Mouse (Mus musculus) 416B (cell line): ENCODE data around the gene Nmd3.

ENCODE experiments used
- DNase-seq: peaks from one replicate; pipeline ENCODE4 v3.0.0; 2011; ENCODE audit warnings: low read depth

The Nmd3 gene

GRCm38 (mm10) chr3:69763630-69764565 lies 42.1 kb downstream of the Nmd3 start:
- DNase-seq = no peak

- DNase-seq = no peak
These were observed 43.4 kb downstream of the Nmd3 start for GRCm38 (mm10) chr3:69765206-69765605.

GRCm38 (mm10) chr3:69769150-69769549 lies 47.4 kb downstream of the Nmd3 start:
- DNase-seq = no peak

GRCm38 (mm10) chr3:69773356-69773755 lies 51.6 kb downstream of the Nmd3 start:
- DNase-seq = peak; percentile 65

- DNase-seq = no peak
These were observed 57.5 kb downstream of the Nmd3 start for GRCm38 (mm10) chr3:69779246-69779796.

GRCm38 (mm10) chr3:69792823-69793417 lies 71.1 kb downstream of the Nmd3 start:
- no peak for DNase-seq

GRCm38 (mm10) chr3:69797533-69797932 lies 75.7 kb downstream of the Nmd3 start:
- no peak for DNase-seq

- no peak for DNase-seq
These were observed 76.2 kb downstream of the Nmd3 start for GRCm38 (mm10) chr3:69797969-69798368.

GRCm38 (mm10) chr3:69799096-69799495 lies 77.3 kb downstream of the Nmd3 start:
- no peak for DNase-seq

GRCm38 (mm10) chr3:69800829-69801384 lies 79.1 kb downstream of the Nmd3 start:
- DNase-seq = no peak

- DNase-seq = no peak
These were observed 81.4 kb downstream of the Nmd3 start for GRCm38 (mm10) chr3:69803137-69803536.
